Mouse (Mus musculus): ENCODE results near the gene Wnt1. TPM values are rescaled to one million over a fixed set of nuclear protein-coding genes. Genes with fewer than 3 reads are reported as not detected.

The Wnt1 gene
- polyA plus RNA-seq (2012; rRNA removed; ENCODE audit: low replicate concordance): 0.68 and 1.3 TPM in 2 replicates

GRCm38 (mm10) chr15:98789661-98790535 is at the start of gene Wnt1:
TSS of gene Wnt1 (plus strand) at chr15:98789857.

GRCm38 (mm10) chr15:98762670-98763529 is 26.8 kb upstream of the Wnt1 start, which contains the start of gene Arf3:
TSS of gene Arf3 (minus strand) at chr15:98763214.

GRCm38 (mm10) chr15:98777762-98778161 is 11.9 kb upstream of the Wnt1 start, which contains the start of gene Wnt10b:
TSS of gene Wnt10b (minus strand) at chr15:98778150.

GRCm38 (mm10) chr15:98809390-98809789 is 19.7 kb downstream of the Wnt1 start, which contains the start of gene Ddn:
TSS of gene Ddn (minus strand) at chr15:98809490.

GRCm38 (mm10) chr15:98830736-98831683 is 41.4 kb downstream of the Wnt1 start, which contains the start of gene Prkag1:
TSS of gene Prkag1 (minus strand) at chr15:98831521.

Other genes starting within 250 kb of the Wnt1 start
- gene Ccnt1, start 218.9 kb upstream of the Wnt1 start, polyA plus RNA-seq (2012; rRNA removed; ENCODE audit: low replicate concordance): 8.2 and 16.5 TPM in 2 replicates
- gene 4930415O20Rik, start 218.9 kb upstream of the Wnt1 start, polyA plus RNA-seq (2012; rRNA removed; ENCODE audit: low replicate concordance): 0.36 TPM in 1 of 2 replicates, not detected in the other
- 96.7 and 104 TPM in 2 replicates for gene Adcy6, start 179.8 kb upstream of the Wnt1 start, polyA plus RNA-seq (2012; rRNA removed; ENCODE audit: low replicate concordance)
- 69.4 and 133 TPM in 2 replicates for gene Cacnb3, start 159.0 kb upstream of the Wnt1 start, polyA plus RNA-seq (2012; rRNA removed; ENCODE audit: low replicate concordance)
- gene Ddx23, start 127.0 kb upstream of the Wnt1 start, polyA plus RNA-seq (2012; rRNA removed; ENCODE audit: low replicate concordance): 27.5 and 29.8 TPM in 2 replicates
- gene Rnd1, start 112.4 kb upstream of the Wnt1 start, polyA plus RNA-seq (2012; rRNA removed; ENCODE audit: low replicate concordance): 3.1 and 5.1 TPM in 2 replicates
- 0.23 TPM in 1 of 2 replicates, not detected in the other for gene Ccdc65, start 81.7 kb upstream of the Wnt1 start, polyA plus RNA-seq (2012; rRNA removed; ENCODE audit: low replicate concordance)
- gene Fkbp11, start 61.7 kb upstream of the Wnt1 start, polyA plus RNA-seq (2012; rRNA removed; ENCODE audit: low replicate concordance): 14.2 and 16.9 TPM in 2 replicates
- 90.1 and 107 TPM in 2 replicates for gene Arf3, start 26.6 kb upstream of the Wnt1 start, polyA plus RNA-seq (2012; rRNA removed; ENCODE audit: low replicate concordance)
- gene Wnt10b, start 11.7 kb upstream of the Wnt1 start, polyA plus RNA-seq (2012; rRNA removed; ENCODE audit: low replicate concordance): 5.9 and 9.5 TPM in 2 replicates
- gene Ddn, start 19.6 kb downstream of the Wnt1 start, polyA plus RNA-seq (2012; rRNA removed; ENCODE audit: low replicate concordance): 0.82 and 1.4 TPM in 2 replicates
- gene Prkag1, start 41.7 kb downstream of the Wnt1 start, polyA plus RNA-seq (2012; rRNA removed; ENCODE audit: low replicate concordance): 52.3 and 119 TPM in 2 replicates
- gene Kmt2d, start 81.3 kb downstream of the Wnt1 start, polyA plus RNA-seq (2012; rRNA removed; ENCODE audit: low replicate concordance): 22.0 and 43.2 TPM in 2 replicates
- 4.1 and 6.9 TPM in 2 replicates for gene Rhebl1, start 104.7 kb downstream of the Wnt1 start, polyA plus RNA-seq (2012; rRNA removed; ENCODE audit: low replicate concordance)
- 2.5 TPM in 2 replicates for gene Dhh, start 108.7 kb downstream of the Wnt1 start, polyA plus RNA-seq (2012; rRNA removed; ENCODE audit: low replicate concordance)
- gene Lmbr1l, start 128.4 kb downstream of the Wnt1 start, polyA plus RNA-seq (2012; rRNA removed; ENCODE audit: low replicate concordance): 53.7 and 143 TPM in 2 replicates
- gene Tuba1b, start 144.7 kb downstream of the Wnt1 start, polyA plus RNA-seq (2012; rRNA removed; ENCODE audit: low replicate concordance): 1,283 and 1,704 TPM in 2 replicates
- 83.8 and 253 TPM in 2 replicates for gene Gm49450, start 163.7 kb downstream of the Wnt1 start, polyA plus RNA-seq (2012; rRNA removed; ENCODE audit: low replicate concordance)
- gene Tuba1a, start 163.8 kb downstream of the Wnt1 start, polyA plus RNA-seq (2012; rRNA removed; ENCODE audit: low replicate concordance): 525 and 719 TPM in 2 replicates
- 112 and 139 TPM in 2 replicates for gene Tuba1c, start 240.0 kb downstream of the Wnt1 start, polyA plus RNA-seq (2012; rRNA removed; ENCODE audit: low replicate concordance)